Mouse (Mus musculus) forebrain, embryonic 10.5 days (tissue): ENCODE measurements around the gene Ppp4r1. TPM values are rescaled to one million over a fixed set of nuclear protein-coding genes. Genes with fewer than 3 reads are reported as not detected.

Experiments used
- DNase-seq: peaks from one replicate; pipeline ENCODE4 v3.0.0-alpha.2; 2017; ENCODE audit warnings: low spot score; ENCODE audit errors: extremely low spot score
- H3K27ac ChIP-seq: fragments of 300-500 bp; sonication (generic); 2 replicates; pipeline ENCODE4 v1.5.1; 2016; ENCODE audit warnings: mild to moderate bottlenecking
- H3K27me3 ChIP-seq: fragments of 300-500 bp; sonication (generic); 2 replicates; pipeline ENCODE4 v1.6.1; 2016; ENCODE audit warnings: mild to moderate bottlenecking; ENCODE audit not compliant: poor library complexity, severe bottlenecking
- H3K36me3 ChIP-seq: fragments of 300-500 bp; sonication (generic); replicated peaks from 2 replicates; pipeline ENCODE4 v1.6.1; 2016; ENCODE audit warnings: mild to moderate bottlenecking, moderate library complexity
- H3K4me1 ChIP-seq: fragments of 300-500 bp; sonication (generic); 2 replicates; pipeline ENCODE4 v1.6.1; 2016
- H3K4me3 ChIP-seq: fragments of 300-500 bp; sonication (generic); 2 replicates; pipeline ENCODE4 v1.5.1; 2016; ENCODE audit warnings: mild to moderate bottlenecking, moderate library complexity
- H3K9me3 ChIP-seq: fragments of 300-500 bp; sonication (generic); 2 replicates; pipeline ENCODE4 v1.6.1; 2016; ENCODE audit warnings: mild to moderate bottlenecking, moderate library complexity
- WGBS: fragments of 180-500 bp; shearing (Covaris S2); methylation state at CpG from one replicate; pipeline ENCODE4 v1.1.7; 2016; 5-methylcytosine and 5-hydroxymethylcytosine counted together
- polyA plus RNA-seq: library from polyadenylated mRNA; unstranded; fragments of >200 nt; fragmentation: Nextera tagmentation; extraction: Ambion mirVana; gene quantifications from 2 replicates; pipeline ENCODE4 v1.2.1, GENCODE M21; 2016

Ppp4r1 gene
- polyA plus RNA-seq, 1 experiment from 2014 or later: 66.0 TPM

DNA sequence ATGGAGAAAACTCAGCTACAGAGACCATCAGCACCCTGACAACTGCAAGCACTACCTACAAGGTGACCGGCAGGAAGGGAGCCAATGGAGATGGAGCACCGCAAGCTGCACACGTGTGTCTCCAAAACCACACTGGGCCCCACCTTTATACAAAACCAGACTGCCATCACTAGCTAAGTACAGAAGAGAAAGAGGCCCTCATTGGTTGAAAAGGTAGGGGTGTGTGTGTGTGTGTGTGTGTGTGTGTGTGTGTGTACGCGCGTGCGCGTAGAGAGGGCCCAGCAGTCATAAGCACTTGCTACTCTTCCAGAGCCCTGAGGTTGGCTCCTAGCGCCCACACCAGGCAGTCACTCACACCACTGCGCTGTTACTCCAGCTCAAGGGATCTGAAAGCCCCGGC, 91.5 kb downstream of the Ppp4r1 start:
- Histone ChIP-seq H3K27me3 (no peaks in the 10 kb centered on the region), H3K27ac (no peak overlapping the region), H3K4me3 (no peak overlapping the region), H3K36me3 (0 out of 2 replicates have a peak, but pooled peaks cover 5% of the 10 kb centered on the region), H3K4me1 (peaks cover 14% of the 10 kb centered on the region), H3K9me3 (no peaks in the 10 kb centered on the region)
- no peak for DNase-seq
- 92% methylated on average over 11 of the region's 11 CpGs for WGBS

DNA sequence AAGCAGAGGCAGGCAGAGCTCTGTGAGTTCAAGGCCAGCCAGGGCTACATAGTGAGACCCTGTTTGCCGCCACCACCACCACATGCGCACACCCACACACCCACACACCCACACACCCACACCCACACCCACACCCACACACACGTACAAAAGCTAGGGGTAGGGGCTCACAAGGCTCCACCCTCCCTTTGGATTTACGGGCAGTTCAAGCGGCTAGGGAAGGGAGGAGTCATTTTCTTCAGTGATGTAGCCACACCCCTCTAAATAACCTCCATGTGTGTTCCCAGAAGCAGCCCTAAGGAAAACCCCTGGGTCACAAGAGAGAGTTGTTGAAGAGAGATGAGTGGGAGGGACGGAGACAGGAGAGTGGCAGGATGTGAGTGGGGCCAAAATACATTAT, 94.7 kb downstream of the Ppp4r1 start:
- WGBS: 81% methylated on average over 6 of the region's 6 CpGs
- peaks cover 8% of the 10 kb centered on the region for H3K4me1 ChIP-seq
- no peak overlapping the region for H3K27ac ChIP-seq
- no peaks in the 10 kb centered on the region for H3K27me3 ChIP-seq
- H3K4me3 ChIP-seq: no peak overlapping the region
- no peak for DNase-seq
- H3K36me3 ChIP-seq: 0 out of 2 replicates have a peak, but pooled peaks cover 5% of the 10 kb centered on the region
- no peaks in the 10 kb centered on the region for H3K9me3 ChIP-seq

DNA sequence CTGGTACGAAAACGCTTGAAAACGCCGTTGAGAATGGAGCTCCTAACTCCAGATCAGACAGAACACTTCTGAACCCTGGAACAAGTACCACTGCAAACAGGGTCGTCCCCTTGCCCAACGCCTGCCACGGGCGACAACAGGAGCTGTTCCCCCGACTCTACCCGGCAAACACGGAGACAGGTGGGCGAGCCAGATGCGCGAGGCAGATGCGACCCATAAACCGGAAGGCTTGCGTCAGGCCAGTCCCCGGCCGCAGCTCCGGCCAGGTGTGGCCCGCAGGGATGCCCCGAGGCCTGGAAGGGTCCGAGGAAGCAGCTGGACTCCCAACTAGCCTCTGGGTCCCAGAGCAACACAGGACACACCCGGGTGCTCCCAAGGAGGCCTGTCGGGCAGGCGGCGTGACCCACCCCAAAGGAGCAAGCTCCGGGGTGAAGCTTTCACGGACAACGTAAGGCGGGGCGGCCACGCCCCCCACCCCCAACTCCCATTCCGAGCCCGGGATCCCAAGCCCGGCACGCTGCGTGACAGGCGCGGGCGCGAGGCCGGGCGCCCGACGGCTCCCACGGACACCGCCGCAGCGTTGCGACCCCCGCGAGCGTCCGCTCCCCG, 101.8 kb downstream of the Ppp4r1 start:
- H3K4me3 ChIP-seq: peak overlapping the region; percentile 73
- 1% methylated on average over 56 of the region's 56 CpGs for WGBS
- H3K27ac ChIP-seq: peak overlapping the region; percentile 94
- no peaks in the 10 kb centered on the region for H3K36me3 ChIP-seq
- H3K27me3 ChIP-seq: no peaks in the 10 kb centered on the region
- H3K9me3 ChIP-seq: no peaks in the 10 kb centered on the region
- no peak for DNase-seq
- peaks cover 30% of the 10 kb centered on the region for H3K4me1 ChIP-seq

DNA sequence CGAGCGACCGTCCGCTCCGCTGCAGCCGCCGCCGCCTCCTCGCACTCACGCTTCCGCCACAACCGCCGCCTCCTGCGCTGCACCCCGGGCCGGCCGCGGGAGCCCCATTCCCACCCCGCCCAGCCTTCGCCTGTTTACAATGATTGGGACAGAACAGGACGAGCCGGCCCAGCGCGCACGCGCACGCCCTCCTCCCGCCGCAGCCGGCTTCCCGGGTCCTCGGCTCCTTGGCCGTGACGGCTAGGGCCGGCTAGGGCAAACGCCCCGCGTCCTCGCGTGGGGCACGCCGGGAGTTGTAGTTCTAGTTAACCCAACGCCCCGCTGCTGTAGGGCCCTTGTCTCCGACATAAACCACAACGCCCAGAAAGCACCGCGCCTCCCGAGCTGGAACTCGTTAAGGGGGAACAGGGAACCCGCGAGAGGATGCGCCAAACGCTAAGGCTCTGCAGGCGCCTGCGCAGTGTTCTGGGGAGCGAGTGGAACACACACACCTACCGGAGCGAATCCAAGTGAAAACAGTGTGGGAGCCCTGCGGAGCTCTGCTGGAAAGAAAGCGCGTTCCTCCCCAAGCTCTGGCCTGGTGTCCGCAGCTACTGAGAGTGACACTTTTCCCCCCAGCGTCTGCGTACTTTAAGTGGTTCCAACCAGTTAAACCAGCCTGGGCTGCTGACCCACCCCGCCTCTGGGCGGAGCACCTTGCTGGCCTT, 102.5 kb downstream of the Ppp4r1 start:
- peak overlapping the region; percentile 94 for H3K27ac ChIP-seq

DNA sequence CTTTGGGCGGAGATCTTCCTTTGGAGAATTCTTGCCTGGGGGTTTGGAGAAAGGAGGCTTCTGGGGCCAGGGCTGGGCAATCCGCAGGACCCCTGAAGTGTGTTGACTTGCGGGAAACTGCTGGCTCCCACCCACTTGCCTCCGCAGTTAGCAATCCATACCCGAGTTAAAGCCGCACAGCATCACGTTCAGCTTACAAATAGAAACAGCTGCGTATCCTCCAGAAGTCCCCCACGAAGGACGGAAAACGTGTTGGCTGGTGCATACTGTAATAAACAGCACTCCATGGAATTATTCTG, 103.0 kb downstream of the Ppp4r1 start:
- Histone ChIP-seq H3K27ac (peak overlapping the region; percentile 94), H3K4me3 (peak overlapping the region; percentile 73), H3K9me3 (no peaks in the 10 kb centered on the region), H3K36me3 (no peaks in the 10 kb centered on the region), H3K4me1 (peaks cover 30% of the 10 kb centered on the region), H3K27me3 (no peaks in the 10 kb centered on the region)
- no peak for DNase-seq
- WGBS: 0% methylated on average over 11 of the region's 11 CpGs

More for the DNA sequence above, 102.5 kb downstream of the Ppp4r1 start:
- peak; percentile 99 for DNase-seq
- Histone ChIP-seq H3K36me3 (no peaks in the 10 kb centered on the region), H3K4me3 (peak overlapping the region; percentile 73), H3K4me1 (peaks cover 30% of the 10 kb centered on the region), H3K27me3 (no peaks in the 10 kb centered on the region), H3K9me3 (no peaks in the 10 kb centered on the region)
- under 1% methylated on average over 66 of the region's 67 CpGs for WGBS

DNA sequence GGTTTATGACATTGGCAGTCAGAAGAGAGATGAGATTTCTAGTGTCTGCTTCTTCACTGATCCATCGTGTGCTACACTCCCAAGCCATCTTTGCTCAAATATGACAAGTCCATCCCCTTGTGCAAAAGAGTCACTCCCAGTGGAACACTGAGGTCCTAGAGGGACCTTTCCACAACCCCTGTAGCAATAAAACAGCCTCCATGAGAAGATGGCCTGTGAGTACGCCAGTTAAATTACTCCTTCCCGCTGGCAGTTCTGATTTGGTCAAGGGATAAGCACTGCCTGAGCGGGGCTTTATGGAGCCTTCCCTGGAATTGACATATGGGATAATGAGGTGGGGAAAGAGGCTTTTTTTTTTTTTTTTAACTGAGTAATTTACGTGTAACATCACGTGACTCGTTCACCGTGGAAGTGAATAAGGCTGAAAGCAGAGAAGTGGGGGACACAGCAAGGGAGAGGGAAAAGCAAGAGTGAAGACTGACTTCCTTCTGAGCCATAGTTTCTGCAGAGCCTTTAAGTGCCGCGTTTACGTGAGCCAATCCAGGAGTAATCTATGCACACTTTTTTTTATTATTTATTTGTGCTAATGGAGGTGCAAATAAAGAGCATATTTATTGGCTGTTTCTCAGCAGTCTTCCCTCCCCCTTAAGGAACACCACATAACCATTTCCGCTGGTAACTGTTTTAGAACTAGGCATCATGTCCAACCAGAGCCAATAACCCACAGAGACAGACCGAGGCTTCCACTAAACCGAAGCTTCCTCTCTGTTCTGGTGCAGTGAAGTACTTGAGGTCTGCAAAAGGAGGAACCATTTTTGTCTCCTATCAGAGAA, 103.5 kb downstream of the Ppp4r1 start, which contains the start of gene Ralbp1:
Gene Ralbp1 (minus strand): TSS at position 102 of the 833 bp plus-strand sequence.
- peak; percentile 27 for DNase-seq
- Histone ChIP-seq H3K27ac (peak within 1 kb of the TSS; percentile 94), H3K9me3 (no peaks in the 10 kb centered on the region), H3K4me3 (peak within 1 kb of the TSS; percentile 73), H3K27me3 (no peaks in the 10 kb centered on the region), H3K36me3 (no peaks in the 10 kb centered on the region), H3K4me1 (peaks cover 30% of the 10 kb centered on the region)
- WGBS: 18% methylated on average over 14 of the region's 14 CpGs

DNA sequence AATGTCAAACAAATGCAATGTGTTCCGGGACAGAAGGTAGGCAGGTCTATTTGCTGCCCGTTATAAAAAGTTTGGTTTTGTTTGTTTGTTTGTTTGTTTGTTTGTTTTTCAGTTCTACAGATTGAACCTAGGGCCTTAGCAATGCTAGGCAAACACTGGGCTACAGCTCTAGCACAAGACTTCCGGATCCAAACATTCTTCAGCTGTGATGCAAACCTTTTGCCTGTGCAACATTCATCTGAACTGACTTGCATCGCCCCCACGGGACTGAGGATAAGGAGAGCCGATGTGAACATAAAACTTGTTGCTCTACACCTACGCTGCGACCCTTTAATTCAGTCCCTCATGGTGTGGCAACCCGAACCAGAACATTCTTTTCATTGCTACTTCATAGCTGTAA, 104.2 kb downstream of the Ppp4r1 start:
- Histone ChIP-seq H3K4me1 (peaks cover 30% of the 10 kb centered on the region), H3K27me3 (no peaks in the 10 kb centered on the region), H3K9me3 (no peaks in the 10 kb centered on the region), H3K4me3 (peak overlapping the region; percentile 73), H3K36me3 (no peaks in the 10 kb centered on the region), H3K27ac (peak overlapping the region; percentile 94; the same call in 1 of the 2 replicates)
- no peak for DNase-seq
- WGBS: 86% methylated on average over 9 of the region's 9 CpGs

DNA sequence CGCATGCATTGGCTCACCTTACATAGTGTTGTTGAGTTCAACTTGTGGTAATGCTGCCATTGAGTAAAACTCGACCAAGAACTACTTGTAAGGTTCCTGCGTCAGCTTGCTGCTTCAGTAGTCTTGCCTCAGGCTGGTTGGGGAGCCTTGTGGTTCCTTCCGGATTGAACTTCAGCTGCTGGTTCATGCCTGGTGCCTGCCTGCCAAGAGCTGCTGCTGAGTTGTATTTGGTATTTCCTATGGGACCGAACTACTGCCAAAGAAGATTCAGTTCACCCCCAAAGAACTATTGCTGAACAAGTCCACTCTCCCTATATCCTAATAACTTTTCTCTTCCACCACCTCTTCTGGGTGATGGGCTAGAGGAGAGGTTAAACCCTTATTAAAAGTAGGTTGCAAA, 107.1 kb downstream of the Ppp4r1 start:
- H3K4me1 ChIP-seq: peaks cover 16% of the 10 kb centered on the region
- H3K36me3 ChIP-seq: no peaks in the 10 kb centered on the region
- H3K9me3 ChIP-seq: no peaks in the 10 kb centered on the region
- H3K27me3 ChIP-seq: no peaks in the 10 kb centered on the region
- H3K27ac ChIP-seq: no peak overlapping the region
- no peak overlapping the region for H3K4me3 ChIP-seq
- WGBS: 81% methylated on average over 5 of the region's 5 CpGs
- no peak for DNase-seq

Other genes with a start within 250 kb of the Ppp4r1 start
- not detected in 2 replicates for gene Tmem232, start 241.8 kb upstream of the Ppp4r1 start, polyA plus RNA-seq
- 159 and 174 TPM in 2 replicates for gene Vapa, start 169.0 kb upstream of the Ppp4r1 start, polyA plus RNA-seq
- not detected in 2 replicates for gene Txndc2, start 140.4 kb upstream of the Ppp4r1 start, polyA plus RNA-seq
- gene Rab31, start 9.8 kb upstream of the Ppp4r1 start, polyA plus RNA-seq: 58.6 and 64.7 TPM in 2 replicates
- 48.6 and 50.0 TPM in 2 replicates for gene Ralbp1, start 103.2 kb downstream of the Ppp4r1 start, polyA plus RNA-seq
- 85.6 and 87.5 TPM in 2 replicates for gene Twsg1, start 168.7 kb downstream of the Ppp4r1 start, polyA plus RNA-seq